Mouse (Mus musculus): Measurements from ENCODE around the gene Fzr1. TPM values are rescaled to one million over a fixed set of nuclear protein-coding genes. Genes with fewer than 3 reads are reported as not detected.

Fzr1 gene
- polyA plus RNA-seq, 1 experiment from 2014 or later = 105 TPM

DNA sequence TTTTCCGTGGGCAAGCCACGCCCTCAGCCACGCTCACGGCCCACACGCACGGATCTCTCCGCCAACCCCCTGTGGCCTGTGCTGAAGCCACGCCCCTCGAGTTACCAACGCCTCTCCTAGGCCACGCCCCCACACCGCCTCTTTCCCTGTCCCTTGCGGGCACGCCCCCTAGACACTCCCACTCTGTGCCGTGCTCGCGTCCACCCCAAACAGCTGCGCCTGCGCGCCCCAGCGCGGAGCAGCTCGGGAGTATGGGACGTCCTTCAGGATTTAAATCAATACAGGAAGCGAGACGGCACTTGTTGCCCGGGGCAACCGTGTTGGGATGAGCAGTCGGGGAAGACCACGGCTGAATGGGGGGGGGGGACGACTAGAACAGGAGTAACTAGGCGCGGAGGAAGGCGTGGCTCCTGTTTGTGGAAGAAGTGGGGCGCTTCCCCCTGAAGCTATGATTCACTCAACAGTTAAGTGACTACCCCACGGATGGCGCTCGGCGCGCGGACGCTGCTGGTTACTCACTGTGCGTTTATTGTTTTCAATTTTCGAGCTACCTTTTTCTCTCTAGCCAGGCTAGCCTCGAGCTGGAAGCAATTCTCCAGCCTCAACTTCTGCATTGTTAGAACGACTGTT, 352 bp upstream of the Fzr1 start:
- H3K4me3 ChIP-seq (ENCODE audit: low read length) = peak overlapping the region; percentile 87
- peak overlapping the region; percentile 49 for H3K4me2 ChIP-seq (ENCODE audit: low read depth, low read length)
- H3K36me3 ChIP-seq (ENCODE audit: control insufficient read depth, insufficient read depth, low read length) = peaks cover 12% of the 10 kb centered on the region
- peak; percentile 97 for ATAC-seq (ENCODE audit: low read depth)
- peak overlapping the region; percentile 66 for H3K9ac ChIP-seq (ENCODE audit: low read length)
- peak overlapping the region; percentile 78 for H3K27ac ChIP-seq (ENCODE audit: low read length)
- under 1% methylated on average over 40 of the region's 46 CpGs for WGBS
- no peaks in the 10 kb centered on the region for H3K9me3 ChIP-seq (ENCODE audit: control insufficient read depth, low read length)
- peaks cover 25% of the 10 kb centered on the region for H3K4me1 ChIP-seq (replicated peaks; ENCODE audit: control insufficient read depth, insufficient read depth, low read length)
- H3K27me3 ChIP-seq (ENCODE audit: control insufficient read depth, insufficient read depth, low read depth, low read length) = no peaks in the 10 kb centered on the region

DNA sequence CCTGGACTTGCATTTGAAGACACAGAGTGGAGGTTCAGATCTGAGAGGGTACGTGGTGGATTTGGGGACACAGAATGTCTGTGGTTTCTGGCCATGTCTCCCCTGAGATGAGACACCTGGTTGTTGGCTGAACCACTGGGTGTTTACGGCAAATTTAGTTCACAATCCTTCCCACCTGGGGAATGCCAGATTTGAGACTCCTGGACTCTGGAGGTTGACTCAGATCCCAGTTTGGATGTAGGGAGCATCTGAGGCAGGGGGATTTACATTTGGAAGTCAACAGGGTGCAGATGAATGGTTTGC, 1.0 kb downstream of the Fzr1 start:
- H3K36me3 ChIP-seq (ENCODE audit: control insufficient read depth, insufficient read depth, low read length) = peaks cover 19% of the 10 kb centered on the region
- WGBS = 31% methylated on average over 2 of the region's 2 CpGs
- peak overlapping the region; percentile 98 for H3K9ac ChIP-seq (ENCODE audit: low read length)
- no peaks in the 10 kb centered on the region for H3K9me3 ChIP-seq (ENCODE audit: control insufficient read depth, low read length)
- peaks cover 23% of the 10 kb centered on the region for H3K4me1 ChIP-seq (replicated peaks; ENCODE audit: control insufficient read depth, insufficient read depth, low read length)
- peak overlapping the region; percentile 87 for H3K4me3 ChIP-seq (ENCODE audit: low read length)
- H3K27ac ChIP-seq (ENCODE audit: low read length) = peak overlapping the region; percentile 66; the same call in 1 of the 2 replicates
- H3K27me3 ChIP-seq (ENCODE audit: control insufficient read depth, insufficient read depth, low read depth, low read length) = no peaks in the 10 kb centered on the region
- ATAC-seq (ENCODE audit: low read depth) = no peak
- peak overlapping the region; percentile 92 for H3K4me2 ChIP-seq (ENCODE audit: low read depth, low read length)

DNA sequence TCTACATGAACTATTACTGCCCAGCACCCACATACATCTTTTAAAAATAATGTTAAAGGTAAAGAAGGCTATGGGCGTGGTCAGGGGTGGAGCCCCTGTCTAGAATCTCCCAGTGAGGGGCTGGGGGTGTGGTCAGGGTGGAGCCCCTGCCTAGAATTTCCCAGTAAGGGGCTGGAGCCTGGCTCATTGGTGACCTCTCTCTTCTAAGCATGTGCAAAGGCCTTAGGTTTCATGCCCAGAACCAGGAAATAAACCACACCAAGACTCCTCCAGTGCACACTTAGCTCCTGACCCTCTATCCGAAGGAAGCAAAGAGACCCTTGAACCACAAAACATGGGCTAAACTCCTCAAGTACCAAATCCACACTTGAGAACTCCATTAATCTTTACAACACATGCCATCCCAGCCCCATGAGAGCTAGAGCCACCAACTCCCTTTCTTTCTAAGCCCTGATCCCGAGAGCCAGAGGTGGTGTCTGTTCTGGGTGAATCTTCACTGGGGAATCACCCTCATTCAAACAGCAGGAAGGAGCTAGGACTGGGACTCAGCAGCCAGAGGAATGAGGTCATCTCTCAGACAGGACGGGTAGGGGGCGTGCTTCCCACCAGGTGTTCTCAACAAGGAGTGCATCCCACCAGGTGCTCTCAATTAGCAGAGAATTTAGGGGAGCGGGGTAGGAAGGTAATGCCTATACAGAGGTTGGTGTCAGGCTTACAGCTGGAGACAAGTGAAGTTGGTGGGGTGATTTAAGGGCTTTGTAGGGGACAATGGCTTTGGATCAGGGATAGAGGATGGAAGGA, 1.6 kb downstream of the Fzr1 start:
- peak overlapping the region; percentile 0; the same call in 1 of the 2 replicates for H3K27ac ChIP-seq (ENCODE audit: low read length)
- H3K9me3 ChIP-seq (ENCODE audit: control insufficient read depth, low read length) = no peaks in the 10 kb centered on the region
- H3K36me3 ChIP-seq (ENCODE audit: control insufficient read depth, insufficient read depth, low read length) = peaks cover 19% of the 10 kb centered on the region
- no peak for ATAC-seq (ENCODE audit: low read depth)
- peak overlapping the region; percentile 87 for H3K4me3 ChIP-seq (ENCODE audit: low read length)
- peaks cover 19% of the 10 kb centered on the region for H3K4me1 ChIP-seq (replicated peaks; ENCODE audit: control insufficient read depth, insufficient read depth, low read length)
- peak overlapping the region; percentile 98 for H3K9ac ChIP-seq (ENCODE audit: low read length)
- WGBS = 26% methylated on average over 6 of the region's 6 CpGs
- H3K27me3 ChIP-seq (ENCODE audit: control insufficient read depth, insufficient read depth, low read depth, low read length) = no peaks in the 10 kb centered on the region
- peak overlapping the region; percentile 92 for H3K4me2 ChIP-seq (ENCODE audit: low read depth, low read length)

GRCm38 (mm10) chr10:81375322-81375721, 3.0 kb downstream of the Fzr1 start:
- H3K9me3 ChIP-seq (ENCODE audit: control insufficient read depth, low read length) = no peaks in the 10 kb centered on the region
- WGBS = 87% methylated on average over 10 of the region's 10 CpGs
- H3K9ac ChIP-seq (ENCODE audit: low read length) = no peak overlapping the region
- no peak for ATAC-seq (ENCODE audit: low read depth)
- H3K36me3 ChIP-seq (ENCODE audit: control insufficient read depth, insufficient read depth, low read length) = peaks cover 27% of the 10 kb centered on the region
- no peaks in the 10 kb centered on the region for H3K27me3 ChIP-seq (ENCODE audit: control insufficient read depth, insufficient read depth, low read depth, low read length)
- no peak overlapping the region for H3K4me3 ChIP-seq (ENCODE audit: low read length)
- H3K4me1 ChIP-seq (replicated peaks; ENCODE audit: control insufficient read depth, insufficient read depth, low read length) = peaks cover 19% of the 10 kb centered on the region
- no peak overlapping the region for H3K27ac ChIP-seq (ENCODE audit: low read length)
- H3K4me2 ChIP-seq (ENCODE audit: low read depth, low read length) = no peak overlapping the region

DNA sequence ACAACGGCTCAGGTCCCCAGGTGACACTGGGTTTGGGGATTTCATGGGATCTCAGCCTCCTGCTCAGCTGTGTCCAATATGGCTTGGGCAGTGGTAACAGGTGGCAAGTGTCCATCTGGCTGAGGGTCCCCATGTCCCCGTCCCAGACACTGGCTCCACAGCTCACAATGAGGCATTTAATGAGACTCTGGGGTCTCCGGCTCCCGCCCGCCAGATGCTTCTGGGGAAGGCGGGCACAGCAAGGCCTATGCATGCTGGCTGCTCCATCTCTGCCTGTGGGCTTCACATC, 11.2 kb downstream of the Fzr1 start:
- WGBS = 81% methylated on average over 6 of the region's 6 CpGs
- peaks cover 6% of the 10 kb centered on the region for H3K27me3 ChIP-seq (ENCODE audit: control insufficient read depth, insufficient read depth, low read depth, low read length)
- no peak overlapping the region for H3K4me2 ChIP-seq (ENCODE audit: low read depth, low read length)
- no peak overlapping the region for H3K27ac ChIP-seq (ENCODE audit: low read length)
- H3K36me3 ChIP-seq (ENCODE audit: control insufficient read depth, insufficient read depth, low read length) = peaks cover 44% of the 10 kb centered on the region
- no peak overlapping the region for H3K4me3 ChIP-seq (ENCODE audit: low read length)
- peaks cover 36% of the 10 kb centered on the region for H3K4me1 ChIP-seq (replicated peaks; ENCODE audit: control insufficient read depth, insufficient read depth, low read length)
- no peak for ATAC-seq (ENCODE audit: low read depth)
- H3K9me3 ChIP-seq (ENCODE audit: control insufficient read depth, low read length) = no peaks in the 10 kb centered on the region
- no peak overlapping the region for H3K9ac ChIP-seq (ENCODE audit: low read length)

DNA sequence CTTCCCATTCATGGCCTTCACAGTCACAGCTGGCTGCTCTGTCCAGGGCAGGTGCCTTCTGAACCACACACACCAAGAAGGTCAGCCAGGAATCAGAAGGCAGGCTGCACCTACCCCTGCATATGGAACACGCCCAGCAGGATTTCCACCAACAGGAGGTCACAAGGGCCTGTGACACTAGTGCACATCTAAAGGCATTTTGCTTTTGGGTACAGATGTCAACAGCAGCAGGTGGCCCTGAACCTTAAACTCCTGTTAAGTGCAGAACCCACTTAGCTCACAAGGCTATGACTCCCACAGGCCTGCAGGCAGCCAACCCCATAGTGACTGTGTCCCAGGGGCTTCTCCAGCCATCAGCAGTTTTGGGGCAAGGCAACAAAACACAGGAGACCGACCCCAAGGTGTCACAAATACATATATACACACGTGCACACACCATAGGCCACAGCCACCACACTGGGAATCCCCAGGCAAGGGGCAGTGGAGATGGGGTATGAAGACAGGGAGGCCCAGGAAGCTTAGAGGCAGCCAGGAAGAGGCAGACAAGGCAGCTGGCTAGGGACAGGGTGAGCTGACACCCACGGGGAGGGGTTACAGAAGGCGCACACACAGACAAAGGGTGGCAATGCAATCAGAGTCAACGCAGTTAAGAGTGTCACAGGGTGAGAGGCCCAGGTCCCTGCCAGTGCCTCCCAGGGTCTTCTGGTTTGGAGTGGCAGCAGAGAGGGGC, 11.7 kb downstream of the Fzr1 start:
- H3K9ac ChIP-seq (ENCODE audit: low read length) = no peak overlapping the region
- no peak overlapping the region for H3K27ac ChIP-seq (ENCODE audit: low read length)
- H3K27me3 ChIP-seq (ENCODE audit: control insufficient read depth, insufficient read depth, low read depth, low read length) = peaks cover 6% of the 10 kb centered on the region
- H3K4me2 ChIP-seq (ENCODE audit: low read depth, low read length) = no peak overlapping the region
- H3K4me3 ChIP-seq (ENCODE audit: low read length) = no peak overlapping the region
- no peaks in the 10 kb centered on the region for H3K9me3 ChIP-seq (ENCODE audit: control insufficient read depth, low read length)
- H3K36me3 ChIP-seq (ENCODE audit: control insufficient read depth, insufficient read depth, low read length) = peaks cover 44% of the 10 kb centered on the region
- 65% methylated on average over 6 of the region's 6 CpGs for WGBS
- no peak for ATAC-seq (ENCODE audit: low read depth)
- peaks cover 38% of the 10 kb centered on the region for H3K4me1 ChIP-seq (replicated peaks; ENCODE audit: control insufficient read depth, insufficient read depth, low read length)

- H3K36me3 ChIP-seq (ENCODE audit: control insufficient read depth, insufficient read depth, low read length) = peaks cover 41% of the 10 kb centered on the region
- H3K9me3 ChIP-seq (ENCODE audit: control insufficient read depth, low read length) = no peaks in the 10 kb centered on the region
- H3K4me2 ChIP-seq (ENCODE audit: low read depth, low read length) = peak within 1 kb of the TSS; percentile 60
- 28% methylated on average over 12 of the region's 12 CpGs for WGBS
- peaks cover 6% of the 10 kb centered on the region for H3K27me3 ChIP-seq (ENCODE audit: control insufficient read depth, insufficient read depth, low read depth, low read length)
- peak within 1 kb of the TSS; percentile 34 for H3K4me3 ChIP-seq (ENCODE audit: low read length)
- H3K27ac ChIP-seq (ENCODE audit: low read length) = peak within 1 kb of the TSS; percentile 37; the same call in 1 of the 2 replicates
- peak within 1 kb of the TSS; percentile 64 for H3K9ac ChIP-seq (ENCODE audit: low read length)
- peak; percentile 11; the same call in 1 of the 2 replicates for ATAC-seq (ENCODE audit: low read depth)
- peaks cover 44% of the 10 kb centered on the region for H3K4me1 ChIP-seq (replicated peaks; ENCODE audit: control insufficient read depth, insufficient read depth, low read length)
These were observed 12.4 kb downstream of the Fzr1 start, which contains the start of gene 4930404N11Rik for GRCm38 (mm10) chr10:81365672-81366476. TSS of gene 4930404N11Rik (minus strand) at chr10:81365816.

DNA sequence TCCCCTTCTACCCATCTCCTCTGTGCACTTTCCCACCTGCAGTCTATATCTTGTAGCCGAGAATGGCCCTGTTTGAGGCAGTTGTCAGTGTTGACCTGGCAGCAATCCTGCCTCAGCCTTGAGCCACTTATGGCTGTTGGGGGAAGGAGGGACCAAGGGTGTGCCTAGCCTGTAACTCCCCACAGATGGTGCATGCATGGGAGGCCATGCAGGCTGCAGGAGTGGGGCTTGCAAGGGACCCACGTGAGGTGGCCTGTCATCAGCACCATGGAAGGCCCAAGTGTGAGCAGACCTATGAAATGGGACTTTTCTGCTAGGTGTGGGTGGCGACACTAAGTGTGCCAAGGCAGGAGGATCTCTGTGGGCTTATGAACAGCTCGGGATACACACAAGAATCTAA, 13.2 kb downstream of the Fzr1 start:
- peaks cover 45% of the 10 kb centered on the region for H3K4me1 ChIP-seq (replicated peaks; ENCODE audit: control insufficient read depth, insufficient read depth, low read length)
- H3K36me3 ChIP-seq (ENCODE audit: control insufficient read depth, insufficient read depth, low read length) = peaks cover 33% of the 10 kb centered on the region
- H3K9ac ChIP-seq (ENCODE audit: low read length) = no peak overlapping the region
- no peaks in the 10 kb centered on the region for H3K9me3 ChIP-seq (ENCODE audit: control insufficient read depth, low read length)
- H3K4me2 ChIP-seq (ENCODE audit: low read depth, low read length) = peak overlapping the region; percentile 60; the same call in 1 of the 2 replicates
- peak overlapping the region; percentile 37; the same call in 1 of the 2 replicates for H3K27ac ChIP-seq (ENCODE audit: low read length)
- ATAC-seq (ENCODE audit: low read depth) = 0 out of 2 replicates have a peak, but pooled peaks have one; percentile 3
- H3K27me3 ChIP-seq (ENCODE audit: control insufficient read depth, insufficient read depth, low read depth, low read length) = peaks cover 6% of the 10 kb centered on the region
- 28% methylated on average over 4 of the region's 4 CpGs for WGBS
- no peak overlapping the region for H3K4me3 ChIP-seq (ENCODE audit: low read length)

All from lung, embryonic 16.5 days (tissue).